ENCODE assay signal across 17 mouse cellular contexts in the genomic region with DNA sequence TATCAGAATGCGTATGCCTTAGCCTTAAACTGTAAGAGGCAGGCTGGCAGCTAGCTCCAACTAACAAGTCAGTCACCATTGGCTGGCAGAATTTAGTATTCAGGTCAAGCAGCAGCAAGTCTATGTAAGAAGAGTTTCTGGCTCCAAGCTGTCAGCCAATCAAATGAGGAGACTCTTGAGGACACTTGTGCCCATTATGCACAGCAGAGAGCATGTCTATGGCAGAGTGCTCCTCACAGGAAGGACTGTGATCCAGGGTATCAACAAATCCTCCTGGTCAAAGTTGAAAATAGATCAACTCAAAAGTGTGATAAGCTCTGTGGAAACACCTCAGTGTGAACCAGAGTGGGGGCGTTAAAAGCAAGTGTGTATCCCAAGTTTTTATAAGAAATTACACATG.
"Had no signal": no experiment of that assay in that cellular context is flagged by ENCODE, and none has a peak within 500 bp of the region (broad histone marks: within the 10 kb centered on the region; RNA-seq: fewer than 3 reads in every experiment).

No protein-coding gene starts in this region.

- H3K27me3 ChIP-seq: lung, embryonic 15.5 days; megakaryocyte, embryonic 14.5 days; midbrain, embryonic 13.5 days; midbrain, embryonic 15.5 days; neural tube, embryonic 12.5 days; stomach, embryonic 15.5 days had no signal

- H3K9ac ChIP-seq: liver, postnatal 0 days; lung, embryonic 15.5 days; midbrain, embryonic 13.5 days; midbrain, embryonic 15.5 days; neural tube, embryonic 12.5 days; stomach, embryonic 15.5 days had no signal

- H3K27ac ChIP-seq: lung, embryonic 15.5 days; macrophage; midbrain, embryonic 13.5 days; midbrain, embryonic 15.5 days; neural tube, embryonic 12.5 days; stomach, embryonic 15.5 days; stomach, postnatal 0 days had no signal

- H3K4me3 ChIP-seq: lung, embryonic 15.5 days; megakaryocyte, embryonic 14.5 days; midbrain, embryonic 13.5 days; midbrain, embryonic 15.5 days; neural tube, embryonic 12.5 days; stomach, embryonic 15.5 days had no signal

- H3K36me3 ChIP-seq: lung, embryonic 15.5 days; midbrain, embryonic 13.5 days; midbrain, embryonic 15.5 days; neural tube, embryonic 12.5 days; stomach, embryonic 15.5 days had no signal

- H3K9me3 ChIP-seq: lung, embryonic 15.5 days; midbrain, embryonic 13.5 days; midbrain, embryonic 15.5 days; neural tube, embryonic 12.5 days; stomach, embryonic 15.5 days had no signal

- DNase-seq: liver, postnatal 0 days; lung, adult 2 months; lung, postnatal 14 days; lung, postnatal 36 days; right cerebral cortex, postnatal 14 days; thymus, adult 2 months; thymus, postnatal 25 days; thymus, postnatal 4 days had no signal

- H3K4me1 ChIP-seq: lung, embryonic 15.5 days; megakaryocyte, embryonic 14.5 days; midbrain, embryonic 13.5 days; midbrain, embryonic 15.5 days; neural tube, embryonic 12.5 days; stomach, embryonic 15.5 days had no signal

- ATAC-seq: liver, postnatal 0 days; lung, postnatal 0 days; midbrain, embryonic 13.5 days; midbrain, embryonic 15.5 days had no signal

- H3K4me2 ChIP-seq: lung, embryonic 15.5 days; midbrain, embryonic 13.5 days; midbrain, embryonic 15.5 days; neural tube, embryonic 12.5 days; stomach, embryonic 15.5 days had no signal
